Mouse (Mus musculus) embryo, embryonic 10.5 days (tissue): ENCODE measurements around the gene Cdc42bpa.

Source experiments
- DNase-seq: peaks from one replicate; pipeline ENCODE4 v3.0.0-alpha.2; 2015; ENCODE audit warnings: low spot score

Cdc42bpa gene

DNA sequence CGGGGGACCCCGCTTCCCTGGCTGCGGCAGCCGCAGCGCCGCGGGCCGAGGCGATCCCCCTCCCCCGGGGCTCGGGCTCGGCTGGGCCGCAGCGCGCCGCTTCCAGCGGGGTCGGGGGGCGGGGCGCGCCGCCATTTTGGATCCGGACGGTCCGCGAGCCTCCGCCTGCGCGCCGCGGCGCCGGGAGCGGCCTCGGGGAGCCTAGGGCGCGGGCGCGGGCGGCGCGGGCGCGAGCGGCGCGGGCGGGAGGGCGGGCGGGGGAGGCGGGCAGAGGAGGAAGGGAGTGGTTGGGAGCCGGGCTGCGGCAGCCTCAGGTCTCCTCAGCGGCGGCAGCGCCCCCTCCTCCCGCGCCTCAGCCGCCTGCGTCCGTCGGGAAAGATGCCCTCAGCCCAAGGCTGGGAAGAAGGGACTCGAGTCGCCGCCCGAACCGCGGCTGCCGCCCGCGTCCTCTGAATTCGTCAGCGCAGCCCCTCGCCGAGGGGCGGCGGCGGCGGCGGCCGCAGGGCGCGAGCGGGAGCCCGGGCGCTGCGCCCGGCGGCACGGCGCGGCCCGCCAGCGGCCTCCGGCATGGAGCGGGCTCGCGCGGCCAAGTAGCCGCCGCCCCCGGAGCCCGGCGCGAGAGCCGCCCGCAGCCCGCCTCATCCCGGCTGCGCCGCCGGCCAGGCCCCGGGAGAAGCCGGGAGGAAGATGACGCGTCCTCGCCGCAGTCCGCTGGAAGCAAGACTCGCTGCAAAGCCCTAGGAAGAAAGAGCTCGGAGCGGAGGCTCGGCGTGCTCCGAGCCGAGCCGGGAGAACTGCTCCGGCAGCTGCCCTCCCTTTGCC is at the start of gene Cdc42bpa:
TSS of gene Cdc42bpa (plus strand) at position 752 of the 822 bp plus-strand sequence.
- DNase-seq = peak; percentile 85

GRCm38 (mm10) chr1:179913471-179913870 is 46.8 kb upstream of the Cdc42bpa start:
- no peak for DNase-seq

GRCm38 (mm10) chr1:179917036-179917435 is 43.2 kb upstream of the Cdc42bpa start:
- DNase-seq = no peak

DNA sequence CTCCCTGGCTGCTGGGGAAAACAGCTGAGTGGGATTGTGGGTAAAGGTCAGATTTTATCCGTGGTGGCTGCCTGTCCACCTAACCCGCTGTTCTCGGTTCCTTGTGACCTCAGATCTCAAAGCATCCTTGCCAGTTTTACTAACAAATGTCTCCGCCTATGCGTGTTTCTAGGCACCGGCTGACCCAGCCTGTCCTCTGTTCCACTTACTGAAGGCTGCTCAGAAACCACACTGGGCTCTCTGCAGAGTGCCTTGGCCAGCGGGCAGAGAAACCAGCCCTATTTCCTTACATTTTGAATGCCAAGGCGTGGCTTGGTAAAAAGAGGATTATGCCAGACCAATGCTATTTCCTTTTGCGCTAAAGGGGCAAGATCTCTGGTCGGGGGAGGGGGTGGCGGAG is 42.8 kb upstream of the Cdc42bpa start:
- no peak for DNase-seq

- DNase-seq = no peak
Observed at GRCm38 (mm10) chr1:179919656-179920436, 40.4 kb upstream of the Cdc42bpa start.

DNA sequence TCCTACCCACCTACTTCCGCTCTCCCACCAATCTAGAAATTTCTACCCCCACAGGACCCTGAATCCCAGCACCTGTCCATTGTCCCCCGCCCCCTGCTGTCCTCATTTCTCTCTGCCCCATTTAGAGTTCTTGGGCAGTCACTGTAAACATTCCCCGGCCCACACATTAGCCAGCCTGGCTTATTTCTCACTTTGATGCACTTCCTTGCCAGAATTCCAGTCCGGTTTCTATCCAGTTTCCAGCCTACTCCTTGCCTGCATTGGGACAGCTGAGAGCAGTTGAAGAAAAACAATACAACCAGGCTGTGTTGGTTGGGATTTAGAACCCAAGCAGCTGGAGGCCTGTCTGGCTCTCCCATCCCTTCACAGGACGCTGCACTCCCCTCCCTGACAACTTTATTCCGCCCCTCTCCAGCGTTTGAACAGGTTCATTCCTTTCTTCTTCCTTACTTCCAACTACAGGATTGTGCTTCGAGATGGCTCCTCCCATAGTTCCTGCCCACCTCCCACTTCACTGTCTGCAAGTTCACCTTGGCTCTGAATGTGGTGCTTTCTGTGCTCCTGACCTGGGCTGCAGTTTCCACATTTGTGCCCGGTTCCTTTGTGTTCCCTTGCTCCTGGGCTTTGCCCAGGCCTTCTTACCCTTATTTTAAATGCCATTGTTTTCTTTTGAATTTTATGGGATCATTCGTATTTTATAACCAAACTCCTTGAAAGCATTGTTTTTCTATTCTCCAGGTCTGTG is 36.4 kb upstream of the Cdc42bpa start:
- no peak for DNase-seq

GRCm38 (mm10) chr1:179926240-179926639 is 34.0 kb upstream of the Cdc42bpa start:
- DNase-seq = no peak

- no peak for DNase-seq
Observed at GRCm38 (mm10) chr1:179927102-179927501, 33.2 kb upstream of the Cdc42bpa start.

GRCm38 (mm10) chr1:179928822-179929221 is 31.4 kb upstream of the Cdc42bpa start:
- DNase-seq = peak; percentile 40

- no peak for DNase-seq
Observed at GRCm38 (mm10) chr1:179931247-179931646, 29.0 kb upstream of the Cdc42bpa start.

DNA sequence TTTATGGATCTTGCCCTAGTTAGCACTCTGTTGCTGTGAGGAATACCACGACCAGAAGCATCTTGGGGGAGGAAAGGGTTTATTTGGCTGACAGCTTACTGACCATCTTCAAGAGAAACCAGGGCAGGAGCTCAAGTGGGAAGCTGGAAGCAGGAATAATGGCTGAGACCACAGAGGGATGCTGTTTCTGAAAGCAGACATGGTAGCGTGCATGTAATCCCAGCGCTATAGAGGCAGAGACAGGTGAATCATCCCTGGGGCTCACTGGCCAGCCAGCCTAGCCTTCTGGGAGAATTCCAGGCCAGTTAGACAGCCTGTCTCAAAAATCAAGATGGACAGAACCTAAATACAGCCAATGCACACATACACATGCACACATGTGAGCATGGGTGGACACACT is 26.2 kb upstream of the Cdc42bpa start:
- no peak for DNase-seq

DNA sequence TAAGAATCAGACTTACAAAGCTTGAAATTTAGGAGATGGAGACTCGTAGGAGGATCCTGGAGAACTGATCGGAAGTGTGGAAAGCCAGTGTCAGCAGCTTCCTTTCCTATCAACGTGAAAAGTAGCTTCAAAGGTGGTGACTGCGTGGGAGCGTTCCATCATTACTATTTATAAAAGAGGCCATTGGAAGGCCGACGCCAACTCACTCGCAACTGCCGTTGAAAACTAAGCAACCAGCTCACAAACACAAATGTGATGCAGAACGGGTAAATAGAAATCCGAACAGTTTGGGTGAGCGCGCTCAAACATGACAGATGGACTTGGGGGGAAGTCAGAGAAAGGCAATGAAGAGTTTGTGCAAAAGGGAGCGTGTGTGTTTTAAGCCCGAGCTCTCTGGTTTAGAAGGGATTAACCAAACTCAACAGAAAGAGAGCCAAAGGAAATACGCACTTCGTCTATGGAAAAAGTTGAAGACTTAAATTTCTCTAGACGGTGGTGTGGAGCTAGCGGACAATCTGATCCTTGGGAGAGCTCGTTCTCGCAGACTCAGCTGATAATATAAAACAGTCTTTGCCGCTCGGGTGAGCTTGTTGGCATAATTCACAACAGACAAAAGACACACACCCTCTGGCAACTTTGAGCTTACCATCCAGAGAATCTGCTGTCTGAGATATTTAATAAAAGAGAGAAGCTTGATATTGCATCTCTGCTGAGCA is 20.0 kb upstream of the Cdc42bpa start:
- DNase-seq = no peak

DNA sequence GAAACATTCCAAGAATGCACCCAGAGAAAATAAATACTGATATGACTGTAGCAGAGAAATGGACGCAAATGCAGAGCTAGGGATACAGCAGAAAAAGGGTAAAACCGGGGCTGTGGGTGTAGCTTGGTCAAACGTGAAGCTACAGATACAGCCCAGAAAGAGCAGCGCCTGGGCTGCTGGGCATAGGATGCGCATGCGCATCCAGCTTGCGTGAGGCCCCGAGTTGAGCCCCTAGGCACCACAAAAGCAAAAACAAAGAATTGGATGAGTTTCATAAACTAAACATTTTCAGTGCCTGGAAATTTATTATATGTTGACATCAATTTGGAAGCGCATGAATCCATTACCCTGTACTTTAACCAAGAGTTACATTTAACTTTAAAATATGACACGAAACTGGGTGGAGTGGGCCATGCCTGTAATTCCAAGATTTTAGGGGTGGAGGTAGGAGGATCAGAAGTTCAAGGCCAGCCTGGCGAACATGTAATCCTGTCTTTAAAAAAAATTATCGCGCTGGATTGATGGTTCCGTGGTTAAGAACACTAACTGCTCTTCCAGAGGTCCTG is 19.4 kb upstream of the Cdc42bpa start:
- DNase-seq = no peak

GRCm38 (mm10) chr1:179945017-179945416 is 15.3 kb upstream of the Cdc42bpa start:
- DNase-seq = no peak

GRCm38 (mm10) chr1:179946616-179947015 is 13.7 kb upstream of the Cdc42bpa start:
- DNase-seq = no peak

DNA sequence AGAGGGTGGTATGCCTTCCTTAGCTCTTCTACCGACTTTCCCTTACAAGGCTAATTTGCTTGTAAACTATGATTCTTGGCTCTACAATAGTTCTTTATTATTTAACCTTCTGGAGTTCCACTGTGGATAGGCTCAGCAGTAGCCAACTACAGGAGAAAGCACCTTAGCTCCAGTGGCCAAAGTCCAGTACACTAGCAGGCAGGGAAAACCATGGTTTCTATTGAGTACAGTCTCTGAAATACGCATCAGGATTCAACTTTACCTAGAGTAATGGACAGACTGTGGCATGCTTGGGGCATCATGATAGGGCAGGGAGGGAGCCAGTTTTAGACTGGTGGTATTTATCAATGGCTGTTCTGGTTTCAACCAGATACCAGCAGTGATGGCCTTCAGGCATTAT is 12.6 kb upstream of the Cdc42bpa start:
- DNase-seq = no peak

DNA sequence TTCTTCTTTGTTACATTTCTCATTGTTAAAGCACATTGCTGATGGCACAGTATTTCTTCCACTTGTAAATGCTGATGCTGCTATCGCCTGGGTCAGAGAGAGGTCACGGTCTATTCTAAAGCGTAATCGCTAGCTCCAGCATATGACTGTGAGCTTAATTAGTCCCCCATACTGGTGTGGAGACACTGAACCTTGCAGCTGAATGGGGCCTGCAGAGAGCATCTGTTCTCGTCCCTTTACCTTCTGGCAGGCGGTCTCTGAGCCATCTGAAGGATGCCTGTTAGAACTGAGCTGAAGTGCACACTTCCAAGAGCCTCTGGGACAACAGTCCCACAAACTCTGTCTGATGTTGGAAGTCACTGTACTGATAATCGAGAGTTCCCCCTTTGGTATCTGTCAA is 8.7 kb upstream of the Cdc42bpa start:
- peak; percentile 14 for DNase-seq

DNA sequence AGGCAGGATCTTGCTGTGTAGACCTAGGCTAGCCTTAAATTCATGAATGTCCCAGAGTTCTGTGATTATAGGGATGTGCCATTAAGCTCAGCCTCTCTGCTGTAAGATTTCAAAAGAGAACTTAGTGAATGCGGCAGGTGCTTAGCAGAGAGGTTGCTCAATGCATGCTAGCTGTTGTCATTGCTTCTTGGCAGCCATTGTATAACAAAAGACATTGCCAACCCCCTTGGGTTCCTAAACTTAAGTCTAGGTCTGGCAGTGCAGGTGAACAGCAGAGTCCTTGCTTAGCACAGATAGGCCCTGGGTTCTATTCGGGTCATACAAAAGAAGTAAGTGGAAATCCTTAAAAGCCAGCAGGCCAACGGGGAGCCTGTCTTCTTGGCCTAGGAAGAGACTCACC is 7.0 kb upstream of the Cdc42bpa start:
- DNase-seq = no peak

DNA sequence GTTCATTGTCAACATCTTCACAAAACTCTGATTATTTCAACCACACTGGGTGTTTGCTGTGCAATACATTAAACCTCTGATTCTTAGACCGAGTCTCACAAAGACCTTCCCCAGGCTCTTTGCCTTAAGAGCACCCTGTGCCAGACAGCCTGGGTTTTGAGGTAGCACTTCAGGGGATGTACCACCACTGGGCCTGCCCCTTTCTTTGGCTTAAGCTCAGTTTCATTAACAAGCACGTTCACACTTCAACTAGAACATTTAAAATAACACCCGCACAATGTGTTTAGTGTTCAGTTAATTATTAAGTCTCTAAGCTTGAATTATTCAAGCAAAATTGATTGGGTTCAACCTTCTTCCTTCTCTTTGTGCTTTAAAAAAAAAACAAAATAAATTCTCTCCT is 2.8 kb upstream of the Cdc42bpa start:
- DNase-seq = no peak

DNA sequence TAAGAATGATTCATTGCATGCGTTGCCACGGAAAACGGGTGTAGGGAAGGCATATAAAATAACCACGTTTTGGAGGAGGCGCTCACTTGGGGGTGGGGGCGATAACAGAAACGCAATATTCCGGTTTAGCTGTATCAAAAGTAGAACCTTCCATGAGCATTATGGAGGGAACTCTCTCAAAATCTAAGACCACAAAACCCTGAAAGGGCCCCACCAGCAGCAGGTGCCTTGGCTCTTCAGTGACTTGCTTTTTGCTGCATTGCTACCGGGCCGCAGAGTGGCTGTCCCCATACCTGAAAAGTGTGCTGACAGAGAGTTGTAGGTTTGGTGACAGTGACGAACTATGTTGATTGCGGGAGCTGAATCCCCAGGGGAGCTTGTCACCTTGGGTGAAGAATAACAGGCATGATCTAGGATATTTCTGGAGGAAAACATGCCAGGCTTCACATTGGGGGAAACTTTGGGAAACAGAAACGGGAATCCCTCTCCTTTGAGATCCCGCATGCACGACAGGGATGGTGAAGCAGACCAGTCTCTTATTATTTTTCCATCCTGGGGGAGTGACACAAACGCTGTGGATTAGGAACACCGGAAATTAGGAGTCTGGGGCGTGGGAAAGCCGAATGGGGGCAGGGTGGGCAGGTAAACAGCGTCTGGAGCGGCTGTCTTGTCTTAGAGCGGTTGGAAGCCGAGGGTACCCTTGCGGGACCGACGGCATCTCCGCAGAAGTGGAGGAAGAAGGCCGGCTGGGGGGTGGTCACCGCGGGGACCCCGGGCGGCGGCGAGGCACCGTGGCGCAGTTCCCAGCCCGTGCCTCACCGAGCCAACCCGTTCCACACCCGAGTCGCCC is 1.2 kb upstream of the Cdc42bpa start:
- DNase-seq = peak; percentile 51

DNA sequence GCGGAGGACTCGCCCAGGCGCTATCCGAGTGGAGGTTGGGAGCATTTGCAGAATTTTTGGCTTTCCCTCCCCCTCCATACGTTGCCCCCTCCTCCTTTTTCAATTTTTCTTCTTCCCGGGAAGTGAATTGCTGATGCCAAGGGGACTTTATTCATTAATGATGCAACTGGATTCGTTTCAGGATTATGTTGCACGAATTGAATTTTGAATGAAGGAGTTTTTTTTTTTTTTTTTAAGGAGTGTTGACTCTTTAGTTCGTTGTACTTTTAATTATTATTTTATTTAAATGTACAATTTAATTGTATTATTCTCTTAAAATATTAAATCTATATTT is 238 bp downstream of the Cdc42bpa start:
- DNase-seq = no peak
